Mouse (Mus musculus) layer of hippocampus, adult 2 months (tissue): Measurements from ENCODE around the gene Grin2d. TPM values are rescaled to one million over a fixed set of nuclear protein-coding genes. Genes with fewer than 3 reads are reported as not detected.

Experiments
- DNase-seq, 2 experiments: peaks; one replicate each; pipeline ENCODE4 v3.0.0; 2022; ENCODE audit warnings: low spot score in 2 of 2
- H3K27ac ChIP-seq: fragments of 200-600 bp; 2 replicates; pipeline ENCODE4 v1.8.1; 2022
- H3K4me3 ChIP-seq: fragments of 200-600 bp; 2 replicates; pipeline ENCODE4 v1.8.1; 2022; ENCODE audit warnings: mild to moderate bottlenecking
- CTCF ChIP-seq: fragments of 200-600 bp; conservative IDR thresholded peaks from 2 replicates; pipeline ENCODE4 v1.8.1; 2022; ENCODE audit warnings: antibody characterized with exemption, mild to moderate bottlenecking, moderate library complexity
- total RNA-seq, 2 experiments: library from RNA; stranded (reverse); gene quantifications; 2 replicates each; pipeline ENCODE4 v1.2.3; 2021

The Grin2d gene
- total RNA-seq, 2 experiments from 2014 or later, result 10.0 to 11.6 TPM

GRCm38 (mm10) chr7:45787642-45788041 is 90.5 kb downstream of the Grin2d start:
- H3K4me3 ChIP-seq, result no peak overlapping the region; the same call in 1 of the 2 replicates
- H3K27ac ChIP-seq, result no peak overlapping the region
- TF ChIP-seq CTCF, result no peak
- no peak for DNase-seq

GRCm38 (mm10) chr7:45786661-45787413 is 91.3 kb downstream of the Grin2d start:
- peak overlapping the region; percentile 83 for H3K4me3 ChIP-seq
- H3K27ac ChIP-seq, result peak overlapping the region; percentile 98
- no peak for TF ChIP-seq CTCF
- DNase-seq, result peak; percentile 67 to 73

- DNase-seq, result no peak
- Histone ChIP-seq H3K4me3 (peak overlapping the region; percentile 83), H3K27ac (peak overlapping the region; percentile 98)
- no peak for TF ChIP-seq CTCF
Measured at GRCm38 (mm10) chr7:45786136-45786578, 92.0 kb downstream of the Grin2d start.

- DNase-seq, result no peak
- TF ChIP-seq CTCF, result no peak
- Histone ChIP-seq H3K4me3 (peak overlapping the region; percentile 83), H3K27ac (peak overlapping the region; percentile 98)
Measured at GRCm38 (mm10) chr7:45785388-45786135, 92.6 kb downstream of the Grin2d start.

GRCm38 (mm10) chr7:45784524-45785372 is 93.4 kb downstream of the Grin2d start, which contains the start of gene Sult2b1:
TSS of gene Sult2b1 (minus strand) at chr7:45784669.
- H3K4me3 ChIP-seq, result peak within 1 kb of the TSS; percentile 83
- peak; percentile 95 to 96 for DNase-seq
- peak within 1 kb of the TSS; percentile 98 for H3K27ac ChIP-seq
- no peak for TF ChIP-seq CTCF

- peak; percentile 67 to 70 for DNase-seq
- TF ChIP-seq CTCF, result peak; percentile 46
Measured at GRCm38 (mm10) chr7:45783511-45784091, 94.6 kb downstream of the Grin2d start, which contains the start of gene Lmtk3. TSS of gene Lmtk3 (plus strand) at chr7:45783738.

GRCm38 (mm10) chr7:45782271-45782670 is 95.9 kb downstream of the Grin2d start:
- DNase-seq, result no peak
- TF ChIP-seq CTCF, result no peak
- H3K4me3 ChIP-seq, result no peak overlapping the region
- H3K27ac ChIP-seq, result peak overlapping the region; percentile 46; the same call in 1 of the 2 replicates

More at GRCm38 (mm10) chr7:45783511-45784091, 94.6 kb downstream of the Grin2d start, which contains the start of gene Lmtk3:
- H3K4me3 ChIP-seq, result peak within 1 kb of the TSS; percentile 83
- H3K27ac ChIP-seq, result peak within 1 kb of the TSS; percentile 98

Other genes starting within 250 kb of the Grin2d start
- 1 to 10 TPM; 1.2 to 4.8 TPM for gene Mamstr, start 238.4 kb downstream of the Grin2d start, total RNA-seq
- under 1 TPM; 0.13 to 0.25 TPM for gene Fut2, start 212.0 kb downstream of the Grin2d start, total RNA-seq
- 1 to 10 TPM; 6.3 to 9.3 TPM for gene Ntn5, start 194.4 kb downstream of the Grin2d start, total RNA-seq
- 1 to 10 TPM; 2.2 to 2.3 TPM for gene Sec1, start 184.0 kb downstream of the Grin2d start, total RNA-seq
- 100 to 1,000 TPM; 184 to 211 TPM for gene Car11, start 178.5 kb downstream of the Grin2d start, total RNA-seq
- 10 to 100 TPM; 69.2 to 72.8 TPM for gene Dbp, start 173.3 kb downstream of the Grin2d start, total RNA-seq
- gene Rpl18, start 162.9 kb downstream of the Grin2d start, total RNA-seq, result 100 to 1,000 TPM; 342 to 353 TPM
- gene Sphk2, start 160.4 kb downstream of the Grin2d start, total RNA-seq, result 10 to 100 TPM; 32.3 to 35.8 TPM
- gene Fam83e, start 157.2 kb downstream of the Grin2d start, total RNA-seq, result under 1 TPM; 0.27 to 0.33 TPM
- gene Spaca4, start 152.6 kb downstream of the Grin2d start, total RNA-seq, result not detected
- 100 to 1,000 TPM; 302 to 329 TPM for gene Lmtk3, start 94.6 kb downstream of the Grin2d start, total RNA-seq
- 1 to 10 TPM; 7.1 to 9.7 TPM for gene Sult2b1, start 93.7 kb downstream of the Grin2d start, total RNA-seq
- 100 to 1,000 TPM; 144 to 149 TPM for gene Cyth2, start 63.8 kb downstream of the Grin2d start, total RNA-seq
- gene Kcnj14, start 53.6 kb downstream of the Grin2d start, total RNA-seq, result 1 to 10 TPM; 1.6 to 1.9 TPM
- 10 to 100 TPM; 20.5 to 22.7 TPM for gene Grwd1, start 47.4 kb downstream of the Grin2d start, total RNA-seq
- gene Kdelr1, start 5.6 kb downstream of the Grin2d start, total RNA-seq, result 10 to 100 TPM; 78.4 to 81.4 TPM
- not detected for gene Syngr4, start 18.3 kb upstream of the Grin2d start, total RNA-seq
- gene Tmem143, start 18.6 kb upstream of the Grin2d start, total RNA-seq, result 10 to 100 TPM; 22.1 to 22.8 TPM
- 1 to 10 TPM; 1.5 to 2.3 TPM for gene Emp3, start 43.0 kb upstream of the Grin2d start, total RNA-seq
- gene Ccdc114, start 45.7 kb upstream of the Grin2d start, total RNA-seq, result 1 to 10 TPM; 3.5 to 3.8 TPM
- gene Abcc6, start 151.9 kb upstream of the Grin2d start, total RNA-seq, result 1 to 10 TPM; 1.7 to 2.9 TPM
- gene Nomo1, start 155.3 kb upstream of the Grin2d start, total RNA-seq, result 100 to 1,000 TPM; 102 to 103 TPM
- 10 to 100 TPM; 34.2 to 37.4 TPM for gene Kcnj11, start 222.4 kb upstream of the Grin2d start, total RNA-seq